Mouse (Mus musculus): ENCODE results near the gene 3110009E18Rik. TPM values are rescaled to one million over a fixed set of nuclear protein-coding genes. Genes with fewer than 3 reads are reported as not detected.

The 3110009E18Rik gene
- polyA plus RNA-seq, 1 experiment: 5.6 TPM

GRCm38 (mm10) chr1:120077746-120078410 lies 43.1 kb upstream of the 3110009E18Rik start:
- H3K4me3 ChIP-seq (ENCODE audit: control insufficient read depth, low read depth, low read length): no peak overlapping the region
- no peak overlapping the region for H3K27ac ChIP-seq (ENCODE audit: control insufficient read depth, insufficient read depth, low read depth, low read length)
- H3K36me3 ChIP-seq (ENCODE audit: control insufficient read depth, insufficient read depth, low read length): no peaks in the 10 kb centered on the region
- H3K4me1 ChIP-seq (ENCODE audit: control insufficient read depth, insufficient read depth, low read length): peaks cover 10% of the 10 kb centered on the region
- no peaks in the 10 kb centered on the region for H3K27me3 ChIP-seq (ENCODE audit: control insufficient read depth, insufficient read depth, low read length)
- no peak for TF ChIP-seq CTCF (IDR thresholded peaks at IDR 0.05; ENCODE audit: control insufficient read depth, insufficient read depth, insufficient replicate concordance, low read depth, low read length)

- H3K27me3 ChIP-seq (ENCODE audit: control insufficient read depth, insufficient read depth, low read length): no peaks in the 10 kb centered on the region
- no peaks in the 10 kb centered on the region for H3K36me3 ChIP-seq (ENCODE audit: control insufficient read depth, insufficient read depth, low read length)
- no peak overlapping the region for H3K4me3 ChIP-seq (ENCODE audit: control insufficient read depth, low read depth, low read length)
- no peak overlapping the region for H3K27ac ChIP-seq (ENCODE audit: control insufficient read depth, insufficient read depth, low read depth, low read length)
- TF ChIP-seq POLR2A (IDR thresholded peaks at IDR 0.05; ENCODE audit: control insufficient read depth, low read depth, low read length) (no peak), CTCF (IDR thresholded peaks at IDR 0.05; ENCODE audit: control insufficient read depth, insufficient read depth, insufficient replicate concordance, low read depth, low read length) (no peak)
- no peaks in the 10 kb centered on the region; the same call in 1 of the 2 replicates for H3K4me1 ChIP-seq (ENCODE audit: control insufficient read depth, insufficient read depth, low read length)
Measured at GRCm38 (mm10) chr1:120080632-120081031, 40.4 kb upstream of the 3110009E18Rik start.

GRCm38 (mm10) chr1:120082957-120083585 lies 37.9 kb upstream of the 3110009E18Rik start:
- H3K27ac ChIP-seq (ENCODE audit: control insufficient read depth, insufficient read depth, low read depth, low read length): no peak overlapping the region
- TF ChIP-seq POLR2A (IDR thresholded peaks at IDR 0.05; ENCODE audit: control insufficient read depth, low read depth, low read length) (no peak), CTCF (IDR thresholded peaks at IDR 0.05; ENCODE audit: control insufficient read depth, insufficient read depth, insufficient replicate concordance, low read depth, low read length) (no peak)
- no peaks in the 10 kb centered on the region for H3K27me3 ChIP-seq (ENCODE audit: control insufficient read depth, insufficient read depth, low read length)
- H3K36me3 ChIP-seq (ENCODE audit: control insufficient read depth, insufficient read depth, low read length): no peaks in the 10 kb centered on the region
- H3K4me1 ChIP-seq (ENCODE audit: control insufficient read depth, insufficient read depth, low read length): peaks cover 5% of the 10 kb centered on the region
- H3K4me3 ChIP-seq (ENCODE audit: control insufficient read depth, low read depth, low read length): no peak overlapping the region

GRCm38 (mm10) chr1:120083921-120084517 lies 37.0 kb upstream of the 3110009E18Rik start:
- no peak overlapping the region for H3K27ac ChIP-seq (ENCODE audit: control insufficient read depth, insufficient read depth, low read depth, low read length)
- TF ChIP-seq POLR2A (IDR thresholded peaks at IDR 0.05; ENCODE audit: control insufficient read depth, low read depth, low read length): no peak
- no peak for TF ChIP-seq CTCF (IDR thresholded peaks at IDR 0.05; ENCODE audit: control insufficient read depth, insufficient read depth, insufficient replicate concordance, low read depth, low read length)
- no peak overlapping the region for H3K4me3 ChIP-seq (ENCODE audit: control insufficient read depth, low read depth, low read length)
- peaks cover 5% of the 10 kb centered on the region for H3K4me1 ChIP-seq (ENCODE audit: control insufficient read depth, insufficient read depth, low read length)
- H3K27me3 ChIP-seq (ENCODE audit: control insufficient read depth, insufficient read depth, low read length): no peaks in the 10 kb centered on the region
- no peaks in the 10 kb centered on the region for H3K36me3 ChIP-seq (ENCODE audit: control insufficient read depth, insufficient read depth, low read length)

GRCm38 (mm10) chr1:120085696-120086095 lies 35.3 kb upstream of the 3110009E18Rik start:
- H3K27me3 ChIP-seq (ENCODE audit: control insufficient read depth, insufficient read depth, low read length): no peaks in the 10 kb centered on the region
- peaks cover 5% of the 10 kb centered on the region for H3K4me1 ChIP-seq (ENCODE audit: control insufficient read depth, insufficient read depth, low read length)
- no peaks in the 10 kb centered on the region for H3K36me3 ChIP-seq (ENCODE audit: control insufficient read depth, insufficient read depth, low read length)
- peak overlapping the region; percentile 90; the same call in 1 of the 2 replicates for H3K4me3 ChIP-seq (ENCODE audit: control insufficient read depth, low read depth, low read length)
- TF ChIP-seq POLR2A (IDR thresholded peaks at IDR 0.05; ENCODE audit: control insufficient read depth, low read depth, low read length) (no peak), CTCF (IDR thresholded peaks at IDR 0.05; ENCODE audit: control insufficient read depth, insufficient read depth, insufficient replicate concordance, low read depth, low read length) (no peak)
- no peak overlapping the region for H3K27ac ChIP-seq (ENCODE audit: control insufficient read depth, insufficient read depth, low read depth, low read length)

- H3K27me3 ChIP-seq (ENCODE audit: control insufficient read depth, insufficient read depth, low read length): no peaks in the 10 kb centered on the region
- TF ChIP-seq CTCF (IDR thresholded peaks at IDR 0.05; ENCODE audit: control insufficient read depth, insufficient read depth, insufficient replicate concordance, low read depth, low read length) (no peak), POLR2A (IDR thresholded peaks at IDR 0.05; ENCODE audit: control insufficient read depth, low read depth, low read length) (peak; percentile 51; the same call in 1 of the 2 replicates)
- peaks cover 5% of the 10 kb centered on the region for H3K4me1 ChIP-seq (ENCODE audit: control insufficient read depth, insufficient read depth, low read length)
- H3K36me3 ChIP-seq (ENCODE audit: control insufficient read depth, insufficient read depth, low read length): no peaks in the 10 kb centered on the region
- H3K27ac ChIP-seq (ENCODE audit: control insufficient read depth, insufficient read depth, low read depth, low read length): no peak overlapping the region
- H3K4me3 ChIP-seq (ENCODE audit: control insufficient read depth, low read depth, low read length): peak overlapping the region; percentile 90
Measured at GRCm38 (mm10) chr1:120086644-120087043, 34.3 kb upstream of the 3110009E18Rik start.

- H3K36me3 ChIP-seq (ENCODE audit: control insufficient read depth, insufficient read depth, low read length): no peaks in the 10 kb centered on the region
- peaks cover 5% of the 10 kb centered on the region for H3K4me1 ChIP-seq (ENCODE audit: control insufficient read depth, insufficient read depth, low read length)
- no peak overlapping the region for H3K27ac ChIP-seq (ENCODE audit: control insufficient read depth, insufficient read depth, low read depth, low read length)
- TF ChIP-seq CTCF (IDR thresholded peaks at IDR 0.05; ENCODE audit: control insufficient read depth, insufficient read depth, insufficient replicate concordance, low read depth, low read length): no peak
- no peak for TF ChIP-seq POLR2A (IDR thresholded peaks at IDR 0.05; ENCODE audit: control insufficient read depth, low read depth, low read length)
- H3K4me3 ChIP-seq (ENCODE audit: control insufficient read depth, low read depth, low read length): peak overlapping the region; percentile 29
- no peaks in the 10 kb centered on the region for H3K27me3 ChIP-seq (ENCODE audit: control insufficient read depth, insufficient read depth, low read length)
Measured at GRCm38 (mm10) chr1:120089180-120089579, 31.8 kb upstream of the 3110009E18Rik start.

Data from testis, adult 2 months (tissue).